Mouse (Mus musculus): ENCODE measurements around the gene Myadml2.

The Myadml2 gene

DNA sequence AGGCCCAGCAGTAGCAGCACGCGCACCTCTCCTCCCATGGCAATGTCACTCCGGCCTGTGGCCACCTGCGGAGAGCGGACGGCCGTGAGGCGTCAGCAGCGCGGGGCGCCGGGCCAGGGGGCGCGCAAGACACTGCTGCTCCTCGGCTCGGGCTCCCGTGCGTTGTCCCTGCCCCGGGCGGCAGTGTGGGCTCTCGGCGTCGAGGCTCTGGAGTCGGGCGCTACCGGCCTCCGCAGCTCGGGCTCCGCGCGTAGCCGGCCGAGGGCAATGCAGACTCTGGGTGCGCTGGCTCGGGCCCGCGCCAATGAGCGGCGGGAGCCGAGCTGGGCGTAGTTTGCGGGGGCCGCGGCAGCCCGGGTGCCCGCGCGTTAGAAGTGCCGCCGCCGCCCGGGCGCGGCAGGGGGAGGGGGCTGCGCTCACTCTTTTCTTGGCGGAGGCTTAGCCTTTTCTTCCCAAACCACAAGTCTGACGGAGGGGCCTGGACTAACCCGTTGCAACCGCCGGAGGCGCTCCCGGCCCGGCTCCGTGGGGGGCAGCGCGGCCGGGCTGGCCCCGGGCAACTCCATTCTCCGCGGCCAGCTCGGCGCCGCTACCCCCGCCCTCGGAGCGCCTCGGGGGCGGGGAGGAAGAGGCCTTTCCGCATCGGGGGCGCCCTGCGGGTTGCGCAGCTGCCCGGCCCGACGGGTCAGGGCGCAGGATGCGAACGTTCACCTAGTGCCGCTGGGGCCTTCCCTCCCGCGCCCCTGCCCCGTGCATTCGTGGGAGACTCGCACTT is 12.5 kb upstream of the Myadml2 start:
- DNase-seq (ENCODE audit: low spot score): no peak

DNA sequence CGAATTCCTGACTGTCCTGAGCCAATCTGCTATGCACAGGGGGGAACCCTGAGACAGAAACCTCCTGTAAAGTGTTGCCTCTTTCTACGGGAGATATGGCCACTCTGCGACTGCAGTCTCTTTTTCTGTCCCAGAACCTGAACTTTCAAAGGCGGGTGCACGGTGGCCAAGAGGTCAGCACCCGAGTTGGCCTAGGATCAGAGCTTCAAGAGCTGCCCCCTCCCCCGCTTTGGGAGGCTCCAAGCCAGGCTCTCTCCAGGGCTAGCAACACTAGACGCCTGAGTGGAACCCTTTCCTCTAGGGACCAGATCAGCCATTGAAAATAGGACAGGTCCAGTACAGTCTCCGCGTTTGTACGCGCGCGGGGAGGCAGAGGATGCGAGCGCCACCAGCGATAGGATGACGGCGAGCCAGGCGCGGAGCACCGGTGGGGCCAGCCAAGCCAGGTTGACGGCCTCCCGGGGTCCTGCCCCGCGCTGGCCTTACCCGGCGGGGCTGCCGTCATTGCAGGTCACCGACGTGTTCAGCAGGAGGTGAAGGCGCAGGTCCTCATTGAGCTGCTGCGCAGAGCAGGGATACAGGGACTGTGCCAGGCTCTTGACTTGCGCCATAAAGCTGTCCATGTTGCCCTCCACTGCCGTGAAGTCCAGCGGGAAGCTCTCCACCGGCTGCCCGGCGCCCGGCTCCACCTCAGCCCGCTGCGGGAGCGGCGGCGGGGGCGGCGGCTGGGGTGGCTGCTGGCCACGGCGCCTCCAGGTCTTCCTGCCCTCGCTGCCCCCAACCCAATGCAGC is 11.7 kb upstream of the Myadml2 start:
- no peak for DNase-seq (ENCODE audit: low spot score)

DNA sequence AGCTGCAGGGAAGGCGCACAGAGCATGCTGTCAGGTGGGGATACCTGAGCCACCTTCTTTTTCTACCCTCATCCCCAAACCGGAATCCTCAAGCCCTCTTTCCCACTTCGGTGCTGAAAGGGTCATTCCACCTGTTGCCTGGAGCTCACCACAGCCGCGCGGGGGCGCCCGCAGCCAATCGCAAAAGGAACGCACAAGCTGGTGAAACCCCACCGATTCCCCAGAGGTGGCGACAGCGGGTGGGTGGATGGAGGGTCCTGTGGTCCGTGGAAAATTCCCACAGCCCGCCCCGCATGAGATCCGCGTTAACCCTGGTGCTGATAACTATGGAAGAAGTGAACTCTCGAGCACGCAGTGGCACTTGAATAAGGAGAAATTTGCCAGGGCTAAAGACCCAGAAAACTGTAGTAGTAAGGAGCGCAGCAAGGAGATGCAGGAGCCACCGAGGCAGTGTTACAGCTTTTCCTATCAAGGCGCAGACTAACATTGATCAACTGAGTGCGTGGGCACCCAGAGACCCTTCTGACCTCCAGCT is 11.0 kb upstream of the Myadml2 start:
- peak; percentile 45 for DNase-seq (ENCODE audit: low spot score)

DNA sequence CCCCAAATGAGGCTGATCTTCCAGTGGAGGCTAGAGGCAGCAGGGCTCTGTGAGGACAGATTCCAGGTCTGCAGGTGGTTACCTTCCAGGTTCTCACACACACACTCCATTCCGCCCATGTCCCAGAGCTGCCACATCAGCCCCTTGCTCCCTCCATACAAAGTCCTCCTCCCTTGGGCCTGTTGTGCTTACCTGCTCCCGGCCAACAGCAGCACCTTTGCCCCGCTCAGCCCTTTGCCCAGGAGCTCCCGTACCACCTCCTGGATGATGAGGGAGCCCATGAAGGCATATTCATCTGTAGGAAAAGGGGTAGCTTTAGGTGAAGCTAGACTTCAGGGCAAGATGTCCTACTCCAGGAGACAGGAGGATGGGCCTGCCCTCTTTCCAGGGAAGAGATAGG is 9.3 kb upstream of the Myadml2 start:
- no peak for DNase-seq (ENCODE audit: low spot score)

DNA sequence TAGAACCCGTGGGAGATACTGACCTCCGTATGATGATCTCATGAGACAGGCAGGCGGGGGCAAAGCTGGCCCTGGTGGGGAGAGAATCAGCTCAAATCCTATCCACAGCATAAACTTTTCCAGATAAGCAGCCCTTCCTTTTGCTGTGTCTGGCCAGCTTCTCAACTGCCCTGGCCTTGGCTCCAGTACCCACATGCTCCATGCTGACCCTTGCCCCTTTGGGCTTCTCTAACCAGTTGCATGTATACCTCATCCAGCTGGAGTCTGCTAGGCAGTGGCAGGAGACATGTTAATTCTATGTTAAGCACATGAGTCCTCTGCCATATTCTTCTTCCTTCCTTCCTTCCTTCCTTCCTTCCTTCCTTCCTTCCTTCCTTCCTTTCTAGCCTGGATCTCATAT is 6.8 kb upstream of the Myadml2 start:
- no peak for DNase-seq (ENCODE audit: low spot score)

DNA sequence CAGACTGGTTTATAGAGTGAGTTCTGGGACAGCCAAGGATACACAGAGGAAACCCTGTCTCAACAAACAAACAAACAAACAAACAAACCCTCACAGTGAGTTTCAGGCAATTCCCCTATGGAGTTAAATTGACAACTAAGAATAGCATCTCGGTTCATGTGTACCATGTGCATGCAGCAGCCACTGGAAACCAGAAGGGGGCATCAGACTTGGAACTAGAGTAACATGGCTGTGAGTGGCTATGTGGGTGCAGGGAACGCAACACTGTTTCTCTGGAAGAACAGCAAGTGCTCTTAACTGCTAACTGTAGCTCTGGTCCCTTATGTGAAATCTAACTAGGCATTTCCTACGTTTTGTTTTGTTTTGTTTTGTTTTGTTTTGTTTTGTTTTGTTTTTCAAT is 3.9 kb upstream of the Myadml2 start:
- no peak for DNase-seq (ENCODE audit: low spot score)

DNA sequence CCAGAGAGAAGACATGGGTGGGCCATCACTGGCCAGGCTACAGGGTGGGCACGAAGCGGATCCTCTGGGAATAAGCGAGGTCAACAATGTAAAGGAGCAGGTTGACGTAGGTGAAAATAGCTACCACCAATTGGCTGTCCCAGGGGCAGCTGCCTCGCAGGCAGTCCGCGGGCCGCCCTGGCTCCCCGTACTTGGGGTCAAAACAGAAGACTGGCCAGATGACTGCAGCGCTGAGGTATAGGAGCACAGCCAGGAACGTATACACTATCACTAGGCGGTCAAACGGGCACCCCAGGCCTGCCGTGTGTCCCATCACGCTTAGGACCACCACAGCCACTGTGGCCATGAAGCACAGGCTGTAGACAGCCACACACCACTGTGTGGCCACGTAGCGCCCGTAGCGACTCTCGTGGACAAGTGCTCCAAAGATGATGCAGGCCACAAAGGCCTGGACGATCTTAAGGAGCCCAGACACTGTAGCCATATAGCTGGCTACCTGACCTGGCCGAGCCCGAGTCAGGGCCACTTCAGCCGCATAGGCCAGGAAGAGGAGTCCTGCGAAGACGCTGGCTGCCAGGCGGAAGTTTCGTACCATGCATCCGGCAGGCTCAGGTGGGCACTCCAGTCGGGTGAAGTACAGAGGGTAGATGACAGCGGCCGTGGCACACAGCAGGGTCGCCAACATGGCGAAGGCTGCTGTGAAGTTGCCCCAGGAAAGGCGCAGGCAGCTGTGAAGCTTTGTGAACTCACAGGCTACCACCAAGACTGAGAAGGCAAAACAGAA is 719 bp downstream of the Myadml2 start:
- no peak for DNase-seq (ENCODE audit: low spot score)

DNA sequence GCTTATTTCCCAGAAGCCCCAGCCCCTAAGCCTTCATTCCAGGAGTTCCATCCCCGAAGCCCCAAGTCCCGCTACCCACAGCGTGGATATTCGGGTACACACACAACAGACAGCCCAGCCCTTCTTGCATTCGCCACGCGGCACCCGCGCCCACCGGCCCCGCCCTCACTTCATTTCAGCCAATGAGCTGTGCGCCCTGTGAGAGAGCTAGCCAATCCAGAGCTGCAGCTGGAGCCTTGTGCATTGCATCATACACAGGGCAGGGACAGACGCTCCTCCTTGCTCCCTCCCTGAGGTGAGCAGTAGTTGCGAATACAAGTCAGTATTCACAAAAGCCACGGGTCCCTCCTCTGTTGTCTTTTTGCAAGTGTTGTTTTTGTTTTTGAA is 4.4 kb downstream of the Myadml2 start, which contains the start of gene Pycr1:
Pycr1 (minus strand) TSS at position 169 of the 387 bp plus-strand sequence.
- DNase-seq (ENCODE audit: low spot score): peak; percentile 85

DNA sequence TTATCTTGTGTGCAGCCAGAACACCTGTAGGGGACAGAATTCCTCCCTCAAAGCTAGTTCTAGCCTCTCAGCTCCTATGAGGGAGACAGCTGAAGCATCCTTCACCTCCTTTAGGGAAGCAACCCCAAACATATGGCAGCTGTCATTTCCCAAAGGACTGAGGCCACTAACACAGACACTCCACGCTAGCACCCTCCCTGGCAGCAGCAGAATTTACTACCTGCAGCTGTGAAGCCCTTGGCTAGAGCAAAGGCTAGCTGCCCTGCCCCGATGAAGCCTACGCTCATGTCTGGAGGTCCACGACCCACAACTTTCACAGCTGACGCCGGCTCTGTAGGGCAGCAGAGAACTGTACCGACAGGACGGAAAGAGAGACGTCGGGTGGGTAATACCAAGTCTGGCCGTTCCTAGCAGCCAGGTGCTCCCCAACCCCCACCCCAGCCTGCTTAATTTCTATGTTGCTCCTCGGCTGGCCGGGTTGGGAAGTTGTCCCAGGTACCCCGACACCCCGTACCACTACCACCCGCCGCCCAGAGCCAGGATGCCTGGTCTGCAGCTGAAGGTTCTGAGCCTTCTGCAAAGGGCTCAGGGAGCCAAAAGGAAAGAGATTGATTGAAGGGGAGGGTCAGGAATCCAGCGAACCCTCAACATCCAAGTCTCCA is 4.9 kb downstream of the Myadml2 start:
- DNase-seq (ENCODE audit: low spot score): no peak

DNA sequence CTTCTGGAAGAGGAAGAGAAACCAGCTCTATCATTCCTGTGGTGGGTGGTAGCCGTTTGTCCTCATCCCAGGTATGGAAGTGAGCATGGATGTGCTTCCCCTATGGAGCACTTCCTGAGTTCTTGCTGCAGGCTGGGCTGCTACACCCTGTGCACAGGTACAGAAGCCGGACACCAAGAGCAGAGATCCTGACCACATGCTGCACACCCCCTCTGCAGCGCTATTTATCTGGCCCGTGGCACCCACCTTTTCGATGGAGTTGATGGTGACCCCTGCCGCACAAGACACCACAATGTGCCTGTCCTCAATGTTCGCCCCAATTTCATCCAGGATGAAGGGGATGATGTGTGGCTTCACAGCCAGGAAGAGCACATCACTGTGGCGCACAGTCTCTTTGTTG is 6.1 kb downstream of the Myadml2 start:
- DNase-seq (ENCODE audit: low spot score): no peak

DNA sequence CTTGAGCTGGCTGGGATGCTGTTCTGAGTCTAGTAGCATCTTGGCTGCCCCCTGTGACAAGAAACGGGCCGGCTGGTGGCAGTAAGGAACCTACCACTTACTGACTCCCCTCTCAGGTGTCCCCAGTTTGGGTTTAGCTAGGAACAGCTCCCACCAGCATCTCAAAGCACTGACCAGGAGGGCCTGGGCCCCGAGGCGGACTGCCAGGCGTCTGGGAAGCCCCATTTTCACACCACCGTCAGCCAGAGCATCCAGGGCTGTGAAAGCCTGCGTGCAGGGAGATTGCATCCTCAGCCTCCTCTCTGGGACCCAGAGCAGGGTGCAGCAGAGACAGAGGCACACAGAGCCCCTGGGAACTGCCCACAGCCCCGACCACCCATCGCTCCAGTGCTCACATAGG is 6.7 kb downstream of the Myadml2 start:
- DNase-seq (ENCODE audit: low spot score): no peak

DNA sequence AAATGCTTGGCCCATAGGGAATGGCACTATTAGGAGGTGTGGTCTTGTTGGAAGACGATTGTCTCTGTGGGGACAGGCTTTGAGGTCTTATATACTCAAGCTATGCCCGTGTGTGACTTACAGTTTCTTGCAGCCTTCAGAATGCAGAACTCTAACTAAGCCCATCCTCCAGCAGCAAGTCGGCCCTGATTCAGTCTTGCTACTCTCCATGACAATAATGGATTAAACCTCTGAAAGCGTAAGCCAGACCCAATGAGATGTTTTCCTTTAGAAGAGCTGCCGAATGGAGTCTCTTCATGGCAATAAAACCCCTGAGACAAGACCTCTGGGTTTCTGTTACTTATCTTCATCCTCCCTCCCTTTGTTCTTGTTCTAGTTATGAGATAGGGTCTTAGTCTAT is 13.1 kb downstream of the Myadml2 start:
- no peak for DNase-seq (ENCODE audit: low spot score)

DNA sequence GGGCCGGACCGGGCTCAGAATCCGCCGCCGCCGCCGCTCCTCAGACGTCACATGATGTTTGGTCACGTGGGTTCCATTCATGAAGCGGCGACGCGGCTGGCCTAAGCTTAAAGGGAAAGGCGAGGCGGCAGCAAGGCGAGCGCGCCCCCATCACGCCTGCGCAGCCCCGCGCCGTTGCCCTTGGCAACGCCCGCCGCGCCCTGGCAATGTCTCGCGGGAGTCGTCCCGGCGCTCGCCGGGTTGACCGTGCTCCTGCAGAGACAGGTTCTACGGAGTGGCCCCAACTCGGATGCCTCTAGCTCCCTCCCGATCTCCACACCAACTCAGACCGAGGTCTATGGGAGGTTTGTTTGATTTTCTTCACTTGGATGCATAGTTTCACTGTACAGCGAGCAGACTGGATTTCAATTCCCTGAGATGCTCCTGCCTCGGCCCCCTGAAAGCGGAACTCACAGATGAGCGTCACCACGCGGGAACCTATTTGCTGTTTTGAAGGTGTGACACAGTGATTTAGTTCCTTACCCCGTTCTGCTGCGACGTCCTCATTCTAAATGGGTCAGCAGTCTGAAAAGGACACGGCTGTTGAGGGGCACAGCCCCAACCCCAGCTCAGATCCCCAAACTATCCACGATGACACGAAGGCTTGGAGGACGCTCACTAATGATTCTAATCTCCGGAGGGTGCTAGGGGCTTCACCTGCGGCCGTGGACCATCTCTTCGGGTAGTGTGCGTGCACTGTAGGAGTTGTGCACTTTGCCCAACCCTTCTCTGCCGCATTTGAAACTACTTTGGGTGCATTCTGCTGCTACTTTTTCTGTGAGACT is 14.2 kb downstream of the Myadml2 start, which contains the start of gene Mafg:
Mafg (minus strand) TSS at position 81 of the 824 bp plus-strand sequence.
- peak; percentile 78 for DNase-seq (ENCODE audit: low spot score)

DNA sequence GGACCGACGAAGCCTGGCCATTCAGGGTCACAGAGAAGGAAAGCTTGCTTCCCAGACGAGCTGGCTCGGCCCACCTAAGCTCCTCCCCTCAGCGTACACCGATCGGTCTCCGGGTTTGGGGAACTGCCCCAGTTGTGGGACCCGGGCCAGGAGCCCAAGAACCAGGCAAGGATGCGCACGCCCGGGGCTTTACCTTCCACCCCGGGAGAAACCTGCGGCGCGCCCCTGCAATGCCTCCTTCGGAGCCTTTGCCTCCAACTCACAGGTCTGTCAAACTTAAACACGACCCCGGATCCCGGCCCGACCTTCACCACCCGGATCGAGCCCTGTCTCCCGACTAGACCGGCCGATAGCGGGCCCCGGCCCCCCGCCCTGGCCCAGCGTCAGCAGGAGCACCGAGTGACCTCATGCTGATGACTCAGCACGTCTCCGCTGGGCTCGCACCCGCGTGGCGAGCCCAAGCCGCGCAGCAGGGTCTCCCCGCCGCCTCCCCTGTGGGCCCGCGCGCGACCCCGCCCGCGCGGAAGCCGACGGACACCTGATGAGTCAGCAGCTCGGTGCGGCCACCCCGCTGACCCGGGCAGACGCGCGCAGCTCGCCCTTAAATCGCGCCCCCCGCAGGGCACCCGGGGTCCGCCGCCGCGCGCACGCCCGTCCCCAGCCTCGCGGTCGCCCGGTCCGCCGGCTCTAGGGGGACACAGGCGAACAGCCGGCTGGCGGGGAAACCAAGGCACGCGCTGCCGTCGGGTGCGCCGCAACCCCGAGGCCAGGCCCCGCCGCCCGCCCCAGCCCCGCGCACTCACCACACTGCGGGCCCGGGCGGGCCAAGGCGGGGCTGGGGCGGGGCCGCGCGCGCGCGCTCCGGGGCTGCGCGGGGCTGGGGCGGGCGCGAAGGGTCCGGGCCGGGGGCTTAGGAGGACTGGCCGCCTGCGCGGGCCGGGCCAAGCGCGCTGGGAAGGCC is 15.1 kb downstream of the Myadml2 start:
- DNase-seq (ENCODE audit: low spot score): no peak

DNA sequence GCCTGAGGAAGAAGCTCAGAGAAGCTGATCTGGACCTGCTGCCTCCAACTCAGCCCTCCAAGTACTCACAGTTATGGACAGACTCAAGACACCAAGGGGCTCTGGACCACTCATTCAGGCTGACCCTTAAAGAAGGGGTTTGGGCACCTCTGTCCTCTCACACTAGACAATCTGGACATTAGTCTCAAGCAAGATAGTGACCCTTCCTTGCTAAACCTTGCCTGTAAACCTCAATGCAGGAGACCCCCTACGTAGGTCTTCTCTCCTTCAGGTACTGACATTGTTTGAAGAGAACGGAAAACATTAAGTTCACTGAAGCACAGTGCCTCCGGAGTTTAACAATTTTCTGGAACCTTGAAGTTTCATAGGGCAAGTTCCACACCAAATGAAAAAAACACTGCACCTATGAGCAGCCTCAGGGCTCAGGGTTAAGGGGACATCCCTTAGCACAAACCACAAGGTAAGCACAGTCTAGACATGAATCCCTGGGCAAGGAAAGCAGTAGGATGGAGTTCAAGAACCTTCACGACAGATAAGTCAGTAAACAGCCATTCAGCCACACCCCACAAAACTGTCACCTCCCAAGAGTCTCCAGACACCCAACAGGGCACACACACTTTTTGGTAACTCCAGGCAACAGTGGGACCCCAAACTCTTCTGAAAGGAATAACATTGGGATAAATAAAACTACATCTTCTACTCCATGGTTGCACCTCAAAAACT is 16.1 kb downstream of the Myadml2 start:
- DNase-seq (ENCODE audit: low spot score): no peak

DNA sequence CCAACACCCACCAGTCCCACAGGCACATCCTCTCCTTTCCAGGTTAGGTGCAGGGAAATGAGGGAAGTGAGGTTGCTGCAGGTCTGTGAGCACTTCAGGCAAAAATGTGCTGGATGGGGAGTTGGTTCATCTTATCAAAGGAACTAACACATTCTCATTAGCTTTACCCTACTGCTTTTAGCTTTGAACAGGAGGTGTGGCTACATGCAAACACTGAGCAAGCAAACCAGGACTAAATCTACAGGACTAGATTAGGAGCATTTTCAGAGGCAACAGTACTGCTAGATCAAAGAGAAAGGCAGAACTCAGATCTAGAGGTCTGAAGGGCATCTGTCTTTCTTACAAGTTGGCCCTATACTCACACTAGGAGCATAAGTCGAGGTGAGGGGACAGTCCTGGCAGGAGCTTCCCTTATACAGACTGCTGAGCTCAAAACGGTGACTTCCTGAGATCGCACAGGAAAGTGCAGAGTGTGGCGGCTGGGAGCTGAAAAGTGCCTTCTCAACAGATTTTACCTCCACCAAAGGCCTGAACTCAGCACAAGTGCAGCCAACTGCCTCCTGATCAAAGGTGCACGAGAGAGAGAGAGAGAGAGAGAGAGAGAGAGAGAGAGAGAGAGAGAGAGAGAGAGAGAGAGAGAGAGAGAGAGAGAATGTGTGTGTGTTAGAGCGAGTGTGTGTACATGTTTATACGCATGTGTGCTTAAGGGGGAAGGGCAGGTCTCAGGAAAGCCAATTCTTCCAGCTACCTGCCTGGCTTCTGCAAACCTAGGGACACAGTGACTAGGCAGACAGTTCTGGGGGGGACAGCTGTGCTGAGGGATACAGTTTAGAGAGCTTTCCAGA is 16.9 kb downstream of the Myadml2 start:
- no peak for DNase-seq (ENCODE audit: low spot score)

DNA sequence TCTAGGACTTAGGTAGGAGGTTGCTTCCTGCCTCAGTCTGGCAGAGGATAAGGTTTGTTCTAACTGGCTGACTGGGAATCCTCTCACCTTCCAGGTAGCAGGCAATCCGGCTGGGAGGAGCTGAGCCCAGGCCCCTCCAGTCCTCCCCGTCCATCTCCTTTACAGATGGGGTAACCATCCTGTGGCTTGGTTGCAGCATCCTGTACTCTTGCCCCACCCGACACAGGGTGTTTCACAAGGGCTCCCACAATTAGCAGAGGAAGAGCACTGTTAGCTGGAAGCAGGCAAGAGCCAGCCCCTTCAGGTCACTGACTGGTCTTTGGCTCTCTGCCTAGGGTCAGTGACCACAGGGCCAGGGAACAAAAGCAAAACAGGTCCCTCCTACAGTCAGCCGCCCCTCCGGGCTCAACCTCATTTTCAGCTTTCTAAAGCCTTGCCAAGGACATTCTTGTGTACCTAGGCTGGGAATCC is 17.5 kb downstream of the Myadml2 start:
- no peak for DNase-seq (ENCODE audit: low spot score)

DNA sequence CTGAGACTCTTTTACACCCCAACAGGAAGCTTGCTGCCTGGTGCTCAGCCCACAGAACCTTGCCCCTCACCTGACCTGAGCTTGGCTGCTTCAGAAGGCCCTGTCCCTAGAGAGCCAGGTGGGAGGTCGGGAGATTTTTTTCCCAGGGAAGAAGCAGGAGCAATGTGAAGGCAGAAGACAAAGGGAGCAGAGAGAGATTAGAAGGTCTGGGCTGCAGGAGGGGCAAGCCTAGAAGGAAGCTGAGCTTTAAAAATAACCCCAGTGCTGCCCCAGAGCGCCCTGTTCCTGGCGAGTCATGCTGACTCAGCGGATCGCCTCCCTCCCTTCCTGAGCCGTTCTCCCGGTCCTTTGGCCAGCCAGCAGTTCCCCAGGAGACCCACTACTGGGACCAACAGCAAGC is 18.0 kb downstream of the Myadml2 start:
- no peak for DNase-seq (ENCODE audit: low spot score)

All from layer of hippocampus, adult 9-10 months (tissue).